Mouse (Mus musculus) left cerebral cortex, adult 6 months (tissue): ENCODE data around the gene Vmn2r54. TPM values are rescaled to one million over a fixed set of nuclear protein-coding genes. Genes with fewer than 3 reads are reported as not detected.

ENCODE experiments used
- long read RNA-seq, 2 experiments: library from polyadenylated mRNA; unstranded; transcript quantifications; one replicate each; pipeline ENCODE4 v2.0.0; 2019 to 2020
- polyA plus RNA-seq: library from polyadenylated mRNA; unstranded; fragments of <200 nt; fragmentation: Nextera tagmentation; gene quantifications from 2 replicates; pipeline ENCODE4 v1.2.3, GENCODE M21; 2021

The Vmn2r54 gene
- not detected in 2 replicates for polyA plus RNA-seq
- long read RNA-seq, experiment 1, result 0 reads
- long read RNA-seq, experiment 2, result 0 reads

DNA sequence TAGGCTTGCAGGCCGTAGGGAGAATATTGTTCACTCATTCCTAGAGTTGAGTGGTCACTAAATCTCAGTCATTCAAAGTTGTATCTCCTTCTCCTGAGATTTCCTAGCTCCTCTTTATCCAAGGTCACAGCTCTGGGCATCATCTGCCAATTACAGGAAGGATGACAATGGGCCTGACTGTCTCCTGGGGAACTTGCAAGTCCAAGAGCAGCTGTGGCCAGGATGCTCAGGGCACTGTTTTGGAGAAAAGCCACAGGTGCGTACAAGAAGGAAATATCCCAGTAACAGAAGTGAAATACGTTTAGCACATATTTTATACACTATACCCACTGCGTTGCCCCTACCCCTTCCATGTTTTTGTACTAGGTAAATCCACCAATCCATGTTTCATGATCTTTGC is at the start of gene Vmn2r54:
TSS of gene Vmn2r54 (minus strand) at position 101 of the 400 bp plus-strand sequence.

DNA sequence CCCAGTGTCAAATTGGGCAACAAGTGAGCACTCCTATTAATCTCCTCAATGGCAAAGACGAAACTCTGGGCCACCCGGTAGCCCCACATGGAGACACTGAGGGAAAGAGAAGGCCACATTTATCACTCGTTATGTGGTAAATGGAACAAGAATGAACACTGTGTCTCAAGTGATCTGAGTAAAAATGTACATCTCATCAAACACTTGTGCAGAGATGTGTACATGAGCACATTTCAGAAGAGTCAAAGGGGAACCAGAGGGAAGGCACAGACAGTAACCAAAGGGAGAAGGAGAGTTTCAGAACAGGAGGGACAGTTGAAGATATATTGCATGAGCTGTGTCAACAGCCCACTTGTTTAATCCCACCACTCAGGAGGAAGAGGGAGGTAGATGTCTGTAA is 44.8 kb upstream of the Vmn2r54 start, which contains the start of gene Vmn2r55:
TSS of gene Vmn2r55 (minus strand) at position 101 of the 400 bp plus-strand sequence.

DNA sequence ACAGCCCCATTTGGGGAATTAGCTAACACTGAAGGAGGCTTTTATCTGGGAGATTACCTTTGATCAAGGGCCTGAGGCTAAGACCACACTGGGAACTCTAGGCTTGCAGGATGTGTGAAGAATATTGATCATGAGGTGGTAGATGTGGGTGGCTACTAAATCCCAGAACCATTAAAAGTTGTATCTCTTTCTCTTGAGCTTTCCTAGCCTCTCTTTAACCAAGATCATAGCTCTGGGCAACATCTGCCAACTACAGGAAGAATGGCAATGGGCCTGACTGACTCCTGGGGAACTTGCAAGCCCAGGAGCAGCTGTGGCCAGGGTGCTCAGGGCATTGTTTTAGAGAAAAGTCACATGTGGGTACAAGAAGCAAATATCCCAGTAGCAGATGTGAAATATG is 31.4 kb downstream of the Vmn2r54 start, which contains the start of gene Vmn2r53:
TSS of gene Vmn2r53 (minus strand) at position 101 of the 400 bp plus-strand sequence.

Other genes with a start within 250 kb of the Vmn2r54 start
- 2.5 and 2.6 TPM in 2 replicates for gene Zfp551, start 217.6 kb downstream of the Vmn2r54 start, polyA plus RNA-seq
- 5.0 and 6.6 TPM in 2 replicates for gene Zfp606, start 162.0 kb downstream of the Vmn2r54 start, polyA plus RNA-seq
- not detected in 2 replicates for gene 2900092C05Rik, start 127.8 kb downstream of the Vmn2r54 start, polyA plus RNA-seq
- 0.01 TPM in 1 of 2 replicates, not detected in the other for gene Vmn2r53, start 31.5 kb downstream of the Vmn2r54 start, polyA plus RNA-seq
- gene Vmn2r55, start 44.7 kb upstream of the Vmn2r54 start, polyA plus RNA-seq, result not detected in 2 replicates
- gene Vmn2r56, start 94.7 kb upstream of the Vmn2r54 start, polyA plus RNA-seq, result not detected in 2 replicates
- gene Zscan18, start 163.3 kb upstream of the Vmn2r54 start, polyA plus RNA-seq, result 5.4 and 7.1 TPM in 2 replicates
- 9.1 and 9.8 TPM in 2 replicates for gene Zfp329, start 178.5 kb upstream of the Vmn2r54 start, polyA plus RNA-seq
- gene Zfp110, start 194.4 kb upstream of the Vmn2r54 start, polyA plus RNA-seq, result 5.6 and 8.0 TPM in 2 replicates
- gene Zfp128, start 240.9 kb upstream of the Vmn2r54 start, polyA plus RNA-seq, result 3.0 and 3.7 TPM in 2 replicates